Mouse (Mus musculus) hindbrain, embryonic 11.5 days (tissue): ENCODE measurements at regions not wholly inside any gene's neighbourhood (a gene's known extent, or its start where the extent isn't known, plus 50 kb on each side); places are given as distances from the start of the nearest gene placed in this dataset.

Experiments used
- ATAC-seq: fragments of 200-750 bp; cut with Nextera tagmentation; 2 replicates; pipeline ENCODE4 v1.8.0; 2017; ENCODE audit warnings: mild to moderate bottlenecking, moderate TSS enrichment, moderate library complexity; ENCODE audit not compliant: low FRiP score
- DNase-seq: peaks from one replicate; pipeline ENCODE4 v3.0.0-alpha.2; 2015; ENCODE audit warnings: low spot score
- H3K27ac ChIP-seq: fragments of 300-500 bp; sonication (generic); 2 replicates; pipeline ENCODE4 v1.5.1; 2014; ENCODE audit warnings: mild to moderate bottlenecking, low read depth, low read length
- H3K27me3 ChIP-seq: fragments of 300-500 bp; sonication (generic); 2 replicates; pipeline ENCODE4 v1.6.1; 2014; ENCODE audit warnings: mild to moderate bottlenecking, low read length, moderate library complexity, mixed read lengths; ENCODE audit not compliant: control insufficient read depth, insufficient read depth
- H3K36me3 ChIP-seq: fragments of 300-500 bp; sonication (generic); 2 replicates; pipeline ENCODE4 v1.6.1; 2014; ENCODE audit warnings: mild to moderate bottlenecking, low read length, moderate library complexity, mixed read lengths; ENCODE audit not compliant: control insufficient read depth, insufficient read depth
- H3K4me1 ChIP-seq: fragments of 300-500 bp; sonication (generic); replicated peaks from 2 replicates; pipeline ENCODE4 v1.6.1; 2014; ENCODE audit warnings: low read length, mixed read lengths; ENCODE audit not compliant: control insufficient read depth, insufficient read depth
- H3K4me2 ChIP-seq: fragments of 300-500 bp; sonication (generic); replicated peaks from 2 replicates; pipeline ENCODE4 v1.6.1; 2014; ENCODE audit warnings: mild to moderate bottlenecking, low read depth, low read length
- H3K4me3 ChIP-seq: fragments of 300-500 bp; sonication (generic); 2 replicates; pipeline ENCODE4 v1.5.1; 2014; ENCODE audit warnings: low read depth, low read length
- H3K9ac ChIP-seq: fragments of 300-500 bp; sonication (generic); 2 replicates; pipeline ENCODE4 v1.6.1; 2014; ENCODE audit warnings: low read depth, low read length
- H3K9me3 ChIP-seq: fragments of 300-500 bp; sonication (generic); 2 replicates; pipeline ENCODE4 v1.6.1; 2016; ENCODE audit warnings: low read length; ENCODE audit not compliant: control insufficient read depth
- WGBS: fragments of 180-500 bp; shearing (Covaris S2); extraction: QIAGEN DNeasy Blood & Tissue Kit; methylation state at CpG from one replicate; pipeline ENCODE4 v1.1.7; 2014; 5-methylcytosine and 5-hydroxymethylcytosine counted together

- H3K27me3 ChIP-seq = no peaks in the 10 kb centered on the region
- no peak overlapping the region for H3K4me3 ChIP-seq
- H3K4me1 ChIP-seq = no peaks in the 10 kb centered on the region; the same call in 1 of the 2 replicates
- H3K36me3 ChIP-seq = no peaks in the 10 kb centered on the region
- ATAC-seq = no peak
- no peak overlapping the region for H3K4me2 ChIP-seq
- no peaks in the 10 kb centered on the region for H3K9me3 ChIP-seq
- DNase-seq = no peak
- no peak overlapping the region for H3K27ac ChIP-seq
- 81% methylated on average over 2 of the region's 2 CpGs for WGBS
- no peak overlapping the region for H3K9ac ChIP-seq
Measured at GRCm38 (mm10) chr13:107873244-107873667, 171.0 kb upstream of the Smim15 start.

- Histone ChIP-seq H3K27ac (no peak overlapping the region), H3K27me3 (no peaks in the 10 kb centered on the region), H3K4me3 (no peak overlapping the region), H3K36me3 (no peaks in the 10 kb centered on the region), H3K4me2 (no peak overlapping the region), H3K9me3 (no peaks in the 10 kb centered on the region), H3K9ac (no peak overlapping the region), H3K4me1 (no peaks in the 10 kb centered on the region; the same call in 1 of the 2 replicates)
- ATAC-seq (no peak), DNase-seq (no peak)
- 76% methylated on average over 8 of the region's 8 CpGs for WGBS
Measured at GRCm38 (mm10) chr13:107872574-107872973, 171.7 kb upstream of the Smim15 start.

- H3K4me2 ChIP-seq = no peak overlapping the region
- 71% methylated on average over 10 of the region's 10 CpGs for WGBS
- no peaks in the 10 kb centered on the region for H3K36me3 ChIP-seq
- H3K9ac ChIP-seq = no peak overlapping the region
- H3K9me3 ChIP-seq = no peaks in the 10 kb centered on the region
- H3K4me3 ChIP-seq = no peak overlapping the region
- no peak overlapping the region for H3K27ac ChIP-seq
- DNase-seq = no peak
- ATAC-seq = no peak
- no peaks in the 10 kb centered on the region; the same call in 1 of the 2 replicates for H3K4me1 ChIP-seq
- no peaks in the 10 kb centered on the region for H3K27me3 ChIP-seq
Measured at GRCm38 (mm10) chr13:107872137-107872536, 172.1 kb upstream of the Smim15 start.

DNA sequence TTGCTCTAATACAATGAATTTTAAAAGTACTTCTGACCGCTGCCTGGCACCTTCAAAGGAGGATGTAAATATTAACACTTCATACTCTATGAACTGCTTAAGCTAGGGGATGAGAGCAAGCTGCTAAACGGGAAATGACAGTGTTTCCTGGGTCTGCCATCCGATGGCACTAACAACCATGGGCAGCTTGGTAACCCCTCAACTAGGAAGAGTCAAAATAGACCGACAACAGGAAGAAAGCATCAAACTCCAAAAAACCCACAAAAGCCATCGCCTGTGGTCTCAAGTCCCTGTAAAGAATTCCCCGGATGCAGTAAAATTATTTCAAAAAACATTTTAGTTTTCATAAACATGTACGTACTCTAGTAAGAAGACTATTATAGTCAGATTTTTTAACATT, 175.3 kb upstream of the Smim15 start:
- H3K4me3 ChIP-seq = no peak overlapping the region
- H3K4me2 ChIP-seq = no peak overlapping the region
- no peaks in the 10 kb centered on the region for H3K36me3 ChIP-seq
- 88% methylated on average over 7 of the region's 7 CpGs for WGBS
- no peaks in the 10 kb centered on the region for H3K9me3 ChIP-seq
- ATAC-seq (no peak), DNase-seq (no peak)
- no peak overlapping the region for H3K9ac ChIP-seq
- no peaks in the 10 kb centered on the region for H3K4me1 ChIP-seq
- no peaks in the 10 kb centered on the region for H3K27me3 ChIP-seq
- no peak overlapping the region for H3K27ac ChIP-seq

- no peak for ATAC-seq
- Histone ChIP-seq H3K4me2 (no peak overlapping the region), H3K4me1 (no peaks in the 10 kb centered on the region), H3K9me3 (no peaks in the 10 kb centered on the region), H3K4me3 (no peak overlapping the region), H3K9ac (no peak overlapping the region), H3K27ac (no peak overlapping the region), H3K36me3 (no peaks in the 10 kb centered on the region), H3K27me3 (no peaks in the 10 kb centered on the region)
- DNase-seq = no peak
- 91% methylated on average over 4 of the region's 4 CpGs for WGBS
Measured at GRCm38 (mm10) chr13:107866825-107867224, 177.4 kb upstream of the Smim15 start.

DNA sequence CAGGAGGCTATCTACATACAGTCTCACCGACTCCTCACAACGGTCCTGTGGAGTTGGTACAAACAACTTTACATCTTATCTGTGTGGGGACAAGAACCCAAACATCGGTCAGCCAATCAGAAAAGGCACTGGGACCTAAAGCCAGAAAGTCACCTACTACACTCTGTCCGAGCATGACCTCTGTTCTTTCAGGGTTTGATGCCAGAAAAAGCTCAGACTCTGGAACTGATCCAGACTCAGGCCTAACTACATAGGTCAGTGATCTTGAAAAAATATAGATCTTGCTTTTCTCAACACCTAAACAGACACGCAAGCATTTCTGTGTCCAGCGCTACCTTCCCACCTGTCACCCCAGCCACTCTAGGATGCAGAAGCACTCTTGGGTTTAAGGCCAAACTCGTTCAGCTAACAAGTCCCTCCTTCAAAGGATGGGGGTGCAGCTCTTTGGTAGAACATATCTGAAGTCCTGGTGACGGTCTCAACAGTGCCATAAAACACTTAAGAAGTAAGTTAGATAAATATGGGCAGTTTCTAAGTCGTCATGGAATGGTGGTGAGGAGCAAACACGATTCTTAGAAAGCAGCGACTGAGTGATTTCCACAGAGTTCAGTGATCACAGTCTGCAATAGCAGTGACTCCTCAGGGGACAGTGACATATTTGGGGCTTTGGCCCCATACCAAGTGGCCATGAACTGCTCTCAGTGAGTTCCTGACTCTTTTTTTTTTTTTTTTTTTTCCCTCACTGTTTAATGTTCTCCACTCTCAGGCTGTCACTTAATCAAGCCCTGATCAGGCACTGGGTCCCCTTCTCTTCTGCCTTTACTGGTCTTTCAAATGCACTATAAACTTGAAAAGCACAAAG, 181.2 kb upstream of the Smim15 start:
- H3K27me3 ChIP-seq = no peaks in the 10 kb centered on the region
- no peak overlapping the region for H3K9ac ChIP-seq
- no peak overlapping the region for H3K27ac ChIP-seq
- 85% methylated on average over 11 of the region's 11 CpGs for WGBS
- DNase-seq (no peak), ATAC-seq (no peak)
- no peak overlapping the region for H3K4me2 ChIP-seq
- H3K36me3 ChIP-seq = no peaks in the 10 kb centered on the region
- no peaks in the 10 kb centered on the region for H3K4me1 ChIP-seq
- no peak overlapping the region for H3K4me3 ChIP-seq
- H3K9me3 ChIP-seq = no peaks in the 10 kb centered on the region

DNA sequence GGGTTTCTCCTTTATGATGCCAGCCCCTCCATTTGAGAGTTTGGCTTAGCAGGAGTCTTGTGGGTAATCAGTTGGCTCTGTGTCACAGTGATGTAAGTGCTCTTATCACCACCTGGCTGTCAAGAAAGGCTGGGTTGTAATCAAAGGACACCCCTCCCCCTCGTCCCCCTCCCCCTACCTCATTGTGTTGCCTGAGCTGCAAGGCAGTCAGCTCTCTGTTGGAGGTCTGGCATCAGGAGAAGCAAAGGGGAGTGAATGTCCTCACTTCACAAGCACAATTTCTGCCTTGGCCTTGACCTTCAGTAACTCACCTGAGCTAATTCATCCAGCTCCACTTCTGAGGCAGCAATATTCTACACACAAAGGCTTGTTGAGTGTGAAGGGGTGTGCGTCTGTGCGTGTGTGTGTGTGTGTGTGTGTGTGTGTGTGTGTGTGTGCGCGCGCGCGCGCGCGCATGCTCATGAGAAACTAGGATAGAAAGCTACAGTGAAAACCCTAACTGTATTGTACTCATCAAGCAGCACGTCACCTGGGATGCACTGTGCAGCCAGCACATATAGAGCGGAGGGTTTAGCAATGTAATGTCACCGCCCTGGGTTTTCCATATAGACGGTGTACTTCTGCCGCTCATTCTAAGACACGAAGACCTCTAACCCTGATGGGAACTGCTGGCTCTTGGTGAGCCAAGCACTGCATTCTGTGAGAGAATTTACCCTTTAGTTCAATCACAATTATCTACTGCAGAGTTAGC, 182.7 kb upstream of the Smim15 start:
- H3K9ac ChIP-seq = no peak overlapping the region
- no peaks in the 10 kb centered on the region for H3K4me1 ChIP-seq
- no peak overlapping the region for H3K4me3 ChIP-seq
- WGBS = 60% methylated on average over 17 of the region's 17 CpGs
- no peak overlapping the region for H3K4me2 ChIP-seq
- H3K27me3 ChIP-seq = no peaks in the 10 kb centered on the region
- DNase-seq (no peak), ATAC-seq (peak; percentile 53; the same call in 1 of the 2 replicates)
- no peak overlapping the region for H3K27ac ChIP-seq
- no peaks in the 10 kb centered on the region for H3K36me3 ChIP-seq
- no peaks in the 10 kb centered on the region for H3K9me3 ChIP-seq

- Histone ChIP-seq H3K27ac (no peak overlapping the region), H3K27me3 (no peaks in the 10 kb centered on the region), H3K4me1 (no peaks in the 10 kb centered on the region), H3K4me2 (no peak overlapping the region), H3K9ac (no peak overlapping the region), H3K36me3 (no peaks in the 10 kb centered on the region), H3K4me3 (no peak overlapping the region), H3K9me3 (no peaks in the 10 kb centered on the region)
- WGBS = 85% methylated on average over 13 of the region's 13 CpGs
- ATAC-seq (no peak), DNase-seq (no peak)
Measured at GRCm38 (mm10) chr13:107857043-107857755, 187.0 kb upstream of the Smim15 start.
